Mouse (Mus musculus): ENCODE data around the gene Capn3.

DNA sequence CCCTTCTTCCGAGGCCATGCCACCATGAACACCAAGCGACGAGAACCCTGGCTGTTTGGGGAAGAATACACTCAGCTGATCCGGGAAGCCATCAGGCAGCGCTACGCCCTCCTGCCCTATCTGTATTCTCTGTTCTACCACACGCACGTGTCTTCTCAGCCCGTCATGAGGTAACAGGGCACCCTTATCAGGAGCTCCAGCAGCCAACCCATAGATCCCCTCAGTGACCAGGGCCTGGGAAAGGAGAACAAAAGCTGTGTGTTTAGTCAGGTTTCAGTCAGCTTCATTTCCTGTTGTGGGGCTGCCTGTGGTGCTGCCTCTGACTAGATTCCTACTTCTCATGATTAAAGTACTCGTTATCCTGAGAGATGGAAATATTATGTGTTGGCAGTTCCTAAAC, 9.4 kb upstream of the Capn3 start:
- TF ChIP-seq MAFK (IDR thresholded peaks at IDR 0.05; ENCODE audit: insufficient read depth, low read depth, low read length) (no peak), ZNF384 (IDR thresholded peaks at IDR 0.05; ENCODE audit: low read depth, low read length) (no peak), CHD2 (IDR thresholded peaks at IDR 0.05; ENCODE audit: low read depth, low read length) (no peak)

All from ES-E14 (cell line).